Mouse (Mus musculus) gastrocnemius, postnatal 25 days (tissue): ENCODE results near the gene Syt7. TPM values are rescaled to one million over a fixed set of nuclear protein-coding genes. Genes with fewer than 3 reads are reported as not detected.

ENCODE experiments used
- DNase-seq: peaks from one replicate; pipeline ENCODE4 v3.0.0; 2022
- total RNA-seq, 2 experiments: library from RNA; stranded (reverse); gene quantifications; 1 replicate in 1 of 2; 2 replicates in 1 of 2; pipeline ENCODE4 v1.2.3; 2021

Syt7 gene
- total RNA-seq, 2 experiments from 2014 or later, result 1.9 to 4.1 TPM

DNA sequence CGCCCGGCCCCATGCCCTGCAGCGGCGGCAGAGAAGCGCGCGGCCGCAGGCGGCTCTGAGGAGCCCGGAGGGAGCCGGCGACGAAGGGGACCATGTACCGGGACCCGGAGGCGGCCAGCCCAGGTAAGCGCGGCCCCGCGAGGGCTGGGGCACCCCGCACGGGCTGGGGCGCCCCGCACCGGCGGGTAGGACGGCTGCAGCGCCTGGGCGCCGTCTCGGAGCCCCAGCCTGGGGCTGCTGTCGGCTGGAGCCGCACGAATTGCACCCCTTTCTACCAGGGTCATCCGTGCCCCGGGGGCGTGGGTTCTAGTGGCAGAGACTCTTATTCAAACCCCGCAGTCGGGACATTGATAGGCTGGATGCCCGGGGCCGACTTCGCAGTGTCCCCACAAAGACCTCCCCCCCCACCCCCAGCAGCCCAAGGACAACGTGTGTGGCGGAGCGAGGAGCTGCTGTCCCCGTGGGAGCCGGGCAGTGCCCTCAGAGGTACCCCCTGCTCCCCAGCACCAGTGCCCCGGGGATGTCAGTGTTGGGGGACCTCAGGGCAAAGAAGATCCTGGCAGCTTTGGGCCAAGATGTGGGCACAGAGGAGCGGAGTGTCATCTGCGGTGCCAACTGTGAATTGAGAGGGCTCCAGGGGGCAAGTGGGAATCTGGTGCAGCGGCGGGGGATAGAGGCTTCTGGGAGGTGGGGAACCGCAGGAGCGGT, 655 bp downstream of the Syt7 start:
- peak; percentile 25 for DNase-seq

DNA sequence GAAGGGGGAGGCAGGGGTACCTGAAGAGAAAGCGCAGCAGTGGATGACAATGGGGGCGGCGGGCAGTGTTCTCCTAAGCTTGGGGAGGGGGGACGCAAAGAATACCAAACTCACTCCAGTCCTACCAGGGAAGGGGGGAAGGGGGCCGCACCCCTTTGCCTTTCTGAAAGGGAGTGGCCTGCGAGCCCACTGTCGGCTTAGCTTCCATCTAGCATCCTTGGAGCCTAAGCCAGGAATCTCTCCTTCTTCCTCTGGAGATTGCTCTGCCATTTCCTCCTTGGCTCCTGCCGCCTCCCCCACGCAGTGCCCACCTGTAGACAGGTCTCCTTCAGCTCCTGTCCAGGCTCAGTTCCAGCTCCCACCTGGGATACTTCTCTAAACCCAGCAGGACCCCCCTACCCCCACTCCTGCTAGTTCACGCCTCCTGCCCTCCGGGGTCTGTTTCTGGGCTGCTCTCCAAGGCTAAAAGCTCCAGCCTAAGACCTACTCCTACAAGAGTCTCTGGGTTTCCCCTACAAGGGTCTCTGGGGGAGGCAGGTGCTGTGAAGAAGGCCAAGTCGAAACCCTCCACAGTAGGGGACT, 1.3 kb downstream of the Syt7 start:
- no peak for DNase-seq

DNA sequence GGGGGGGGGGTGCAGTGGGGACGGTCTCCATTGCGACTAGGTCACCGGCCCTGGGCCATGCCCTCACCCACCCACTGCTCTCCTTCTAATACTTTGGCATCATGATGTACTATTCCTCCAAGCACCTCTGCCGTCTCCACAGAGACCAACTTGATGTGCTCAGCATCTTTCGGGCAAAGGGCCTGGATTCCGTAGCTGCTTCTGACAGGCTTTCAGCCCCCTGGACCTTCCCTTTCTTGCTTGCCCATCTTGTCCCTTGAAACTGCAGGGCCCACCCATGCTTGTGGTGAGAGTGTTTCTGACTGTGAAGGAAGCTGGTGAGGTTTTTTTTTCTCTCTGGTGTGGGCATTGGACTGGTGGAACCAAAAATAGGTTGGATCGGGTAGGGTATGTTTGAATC, 2.1 kb downstream of the Syt7 start:
- no peak for DNase-seq

DNA sequence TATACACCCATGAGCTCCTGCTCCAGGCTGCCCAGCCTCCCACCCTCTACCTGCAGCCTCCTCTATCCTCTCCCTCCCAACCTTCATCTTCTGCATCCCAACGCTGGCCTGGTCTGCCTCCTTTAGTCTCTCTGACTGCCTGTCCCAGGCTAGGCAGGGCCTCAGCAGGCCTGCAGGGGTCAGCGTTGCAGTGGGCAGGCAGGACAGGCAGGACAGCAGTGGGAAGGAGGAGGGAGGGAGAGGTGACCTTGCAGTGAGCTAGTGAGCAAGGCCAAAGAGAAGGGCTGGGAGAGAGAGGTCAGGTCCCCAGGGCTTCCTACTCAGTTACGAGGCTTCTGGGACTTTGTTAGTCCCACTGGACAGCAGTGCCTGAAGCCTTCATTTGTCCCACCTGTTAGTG, 3.1 kb downstream of the Syt7 start:
- DNase-seq, result no peak

DNA sequence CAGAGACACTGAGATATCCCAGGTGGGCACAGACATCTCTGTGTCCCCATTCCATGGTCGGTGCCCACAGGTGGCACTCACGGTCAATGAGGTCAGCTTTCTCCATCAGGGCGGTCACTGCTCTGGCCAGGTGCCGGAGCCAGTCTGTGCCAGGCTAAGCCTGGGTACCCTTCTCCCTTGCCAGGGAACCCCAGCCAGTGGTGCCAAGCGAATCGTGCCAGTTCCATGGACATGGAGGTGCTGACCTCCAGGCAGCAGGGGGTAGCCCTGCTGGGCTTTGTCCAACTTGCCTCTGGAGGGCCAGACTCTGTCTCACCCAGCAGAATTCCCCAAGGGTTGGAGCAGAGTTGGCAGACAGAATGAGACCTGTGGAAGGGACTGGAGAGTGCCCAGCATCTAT, 4.6 kb downstream of the Syt7 start:
- no peak for DNase-seq

DNA sequence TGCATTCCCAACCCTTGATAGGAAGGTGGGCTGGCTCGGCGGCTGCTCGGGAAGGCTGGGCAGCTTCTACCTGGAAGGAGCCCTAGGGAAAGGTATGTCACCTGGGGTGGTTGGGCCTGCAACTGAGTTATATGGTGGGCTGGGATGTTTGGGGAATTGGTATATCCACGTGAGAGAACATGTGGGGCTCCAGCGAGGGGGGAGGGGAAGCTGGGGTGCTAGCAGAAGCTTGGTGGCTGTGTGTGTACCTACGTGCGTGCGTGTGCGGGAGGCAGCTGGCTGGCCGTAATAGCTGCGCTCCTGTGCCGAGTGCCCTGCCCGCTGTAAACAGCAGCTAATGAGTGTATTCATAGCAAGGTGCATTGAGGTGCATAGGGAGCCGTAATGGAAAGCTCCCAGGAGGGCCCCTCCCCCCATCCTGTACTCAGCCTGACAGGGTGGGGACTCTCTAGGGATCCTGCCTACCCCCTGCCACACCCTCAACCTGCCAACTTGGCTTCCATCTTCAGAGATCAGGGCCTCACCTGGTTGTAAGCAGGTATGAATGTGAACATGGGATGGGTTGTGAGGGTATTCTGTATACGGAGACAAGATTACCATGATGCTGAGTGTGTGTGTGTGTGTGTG, 5.1 kb downstream of the Syt7 start:
- DNase-seq, result no peak

DNA sequence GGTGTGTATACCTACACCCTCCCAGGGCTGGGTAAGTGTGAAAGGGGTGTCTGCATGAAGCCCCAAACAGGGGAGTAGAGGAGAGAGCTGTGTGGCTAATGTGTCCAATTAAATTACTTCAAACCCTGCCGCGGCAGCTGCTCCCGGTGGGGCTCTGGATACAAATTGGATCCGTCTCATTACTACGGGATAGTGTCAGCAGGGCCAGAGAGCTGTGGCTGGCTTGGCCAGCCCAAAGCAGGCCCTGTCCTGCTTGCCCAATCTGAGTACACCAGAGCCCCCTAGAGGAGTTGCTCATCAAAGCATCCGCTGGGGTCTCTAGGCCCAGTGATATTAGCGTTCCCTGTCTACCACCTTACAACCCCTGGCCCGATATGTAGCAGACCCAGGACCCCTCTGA, 6.3 kb downstream of the Syt7 start:
- no peak for DNase-seq

DNA sequence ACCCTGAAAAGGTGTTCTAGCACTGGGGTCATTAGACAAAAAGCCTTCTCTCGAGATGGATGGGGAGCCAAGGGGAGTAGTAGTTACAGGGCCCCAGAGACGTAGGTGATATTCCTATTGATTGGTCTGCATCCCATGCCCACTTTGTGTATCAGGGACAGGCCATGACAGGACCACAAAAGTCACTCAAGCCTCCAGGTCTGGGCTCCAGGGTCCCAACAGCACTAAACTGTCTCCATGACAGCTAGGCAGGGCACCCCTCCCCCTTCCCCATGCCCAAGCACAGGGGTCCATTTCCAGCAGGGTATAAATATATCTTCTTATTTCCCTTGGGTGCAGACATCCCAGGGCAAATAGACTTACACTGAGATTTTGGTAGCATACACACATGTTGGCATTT, 8.1 kb downstream of the Syt7 start:
- no peak for DNase-seq

DNA sequence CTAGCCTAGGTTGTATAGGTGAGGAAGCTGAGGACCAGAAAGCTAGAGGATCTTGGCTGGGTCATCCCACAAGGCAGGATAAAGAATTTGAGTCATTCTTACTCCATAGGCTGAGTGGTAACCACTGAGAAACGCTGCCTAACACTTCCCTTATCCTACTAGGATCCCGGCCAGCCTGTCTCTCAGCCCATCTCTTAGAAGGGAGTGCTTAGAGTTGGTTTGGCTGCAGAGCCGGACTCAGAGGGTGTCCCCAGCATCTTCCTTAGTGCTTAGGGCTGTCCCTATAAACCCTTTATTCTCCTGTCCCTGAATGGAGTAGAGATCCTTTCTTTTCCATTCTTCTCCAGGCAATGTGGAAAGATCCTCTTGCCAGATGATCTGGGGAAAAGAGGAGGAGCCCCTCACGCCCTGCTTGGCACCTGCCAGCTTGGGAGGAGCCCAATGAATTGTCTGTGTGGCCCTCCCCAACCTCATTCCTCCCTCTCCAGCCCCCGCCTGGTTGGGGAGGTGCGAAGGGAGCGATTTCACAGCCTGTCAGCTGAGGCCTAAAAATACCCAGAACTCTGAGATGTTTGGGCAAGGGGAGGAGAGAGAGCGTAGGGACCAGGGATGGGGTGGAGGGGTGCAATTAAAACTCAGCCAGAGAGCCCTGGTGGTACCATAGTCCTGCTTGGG, 8.7 kb downstream of the Syt7 start:
- no peak for DNase-seq

DNA sequence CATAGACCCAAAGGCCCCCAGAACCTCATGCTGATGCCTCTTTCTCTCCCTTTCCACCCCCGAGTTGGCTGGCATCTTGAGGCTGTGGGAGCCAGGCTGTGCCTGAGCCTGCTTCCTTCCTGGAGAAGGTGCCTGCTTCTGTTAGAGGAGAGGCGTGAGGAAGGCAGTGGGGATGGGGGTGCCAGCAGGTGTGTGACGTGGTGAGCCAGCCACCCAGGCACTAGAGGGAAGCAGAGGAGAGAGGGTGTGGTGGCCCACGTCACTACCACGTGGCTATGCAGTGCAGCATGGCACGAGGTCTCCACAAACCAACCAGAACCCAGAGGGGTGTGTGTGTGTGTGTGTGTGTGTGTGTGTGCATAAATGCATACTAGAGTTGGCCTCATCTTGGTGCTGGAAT, 9.4 kb downstream of the Syt7 start:
- DNase-seq, result no peak

DNA sequence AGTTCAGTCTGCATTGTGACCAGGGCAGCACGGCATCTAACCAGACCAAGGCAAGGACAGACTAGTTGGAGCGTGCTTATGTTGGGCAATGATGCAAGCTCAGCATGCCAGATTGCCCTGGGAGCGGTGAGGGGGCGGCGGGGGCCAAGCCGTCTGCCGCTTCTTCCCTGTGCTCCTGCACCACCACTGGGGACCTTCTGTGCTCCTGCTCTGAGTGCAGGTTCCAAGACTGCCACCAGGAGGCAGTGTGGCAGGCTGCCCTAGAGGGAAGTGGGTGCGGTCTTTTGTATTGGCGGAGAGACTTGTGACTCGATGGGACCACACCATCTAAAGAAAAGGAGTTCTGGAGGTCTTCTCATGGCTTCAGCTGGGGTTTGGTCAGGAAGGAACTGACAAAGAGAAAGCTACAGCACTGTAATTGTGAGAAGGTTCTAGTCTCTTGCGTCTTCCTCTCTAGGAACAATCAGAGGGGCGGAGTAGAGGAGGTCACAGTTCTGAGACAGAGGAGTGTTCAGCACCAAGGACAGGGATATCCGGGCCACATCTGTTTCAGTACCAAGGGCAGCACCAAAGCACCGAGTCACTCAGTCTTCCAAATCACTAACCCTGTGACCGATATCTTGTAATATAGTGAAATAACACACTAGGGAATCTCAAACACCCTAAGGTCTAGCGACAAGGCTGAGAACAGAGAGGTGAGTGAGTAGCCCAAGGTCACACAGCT, 14.0 kb downstream of the Syt7 start:
- DNase-seq, result no peak

DNA sequence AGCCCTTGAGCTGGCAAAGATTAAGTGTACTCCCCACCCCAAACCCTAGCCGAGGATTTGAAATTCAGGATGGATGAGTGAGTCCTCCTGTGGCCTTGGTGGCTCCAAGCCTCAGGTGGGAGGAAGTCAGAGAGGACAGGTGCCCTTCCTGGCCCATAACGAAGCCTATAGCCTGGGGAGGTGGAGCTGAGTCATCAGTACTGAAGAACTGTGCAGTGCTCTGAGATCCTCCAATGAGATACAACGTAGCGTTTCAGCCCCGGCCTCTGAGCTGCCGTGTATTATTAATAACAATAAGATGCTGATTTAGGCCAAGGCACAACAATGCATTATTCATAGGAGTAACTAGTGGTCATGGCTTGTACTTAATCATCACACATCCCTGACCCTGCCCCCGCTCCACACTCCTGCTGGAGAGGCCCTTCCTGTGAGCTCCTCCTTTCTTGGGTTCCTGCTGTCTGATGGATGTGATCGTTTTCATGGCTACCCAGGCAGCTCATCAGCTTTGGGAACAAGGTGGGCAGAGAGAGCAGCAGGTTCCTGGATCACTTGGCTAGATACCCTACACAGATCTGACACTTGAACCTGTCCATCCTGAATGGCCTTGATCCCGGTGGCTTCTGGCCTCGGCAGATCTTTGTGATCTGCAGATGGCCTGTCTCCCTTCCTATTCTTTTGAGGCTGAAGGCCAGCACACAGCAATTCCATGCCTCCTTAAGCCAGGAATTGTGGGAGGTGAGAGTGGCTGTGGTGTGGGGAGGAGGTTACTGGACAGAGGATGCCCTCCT, 14.9 kb downstream of the Syt7 start:
- DNase-seq, result no peak

DNA sequence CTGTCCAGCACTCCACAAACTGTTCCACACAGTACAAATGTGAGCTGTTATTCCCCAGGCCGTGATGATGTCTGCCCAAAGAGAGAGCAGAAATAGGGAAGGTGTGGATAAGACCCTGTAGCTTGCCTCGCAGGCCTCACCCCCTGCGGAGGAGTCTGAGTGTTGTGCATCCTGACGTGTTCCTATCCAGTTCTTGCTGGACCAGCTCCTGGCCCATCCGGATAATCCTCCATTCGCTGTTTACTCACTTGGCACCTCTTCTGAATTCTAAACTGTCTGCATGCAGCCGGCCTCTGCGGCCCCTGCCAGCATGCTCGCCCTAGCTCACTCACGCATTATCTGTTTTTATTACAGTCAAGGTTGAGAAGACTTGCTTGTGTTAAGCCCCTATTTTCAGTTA, 15.5 kb downstream of the Syt7 start:
- no peak for DNase-seq

DNA sequence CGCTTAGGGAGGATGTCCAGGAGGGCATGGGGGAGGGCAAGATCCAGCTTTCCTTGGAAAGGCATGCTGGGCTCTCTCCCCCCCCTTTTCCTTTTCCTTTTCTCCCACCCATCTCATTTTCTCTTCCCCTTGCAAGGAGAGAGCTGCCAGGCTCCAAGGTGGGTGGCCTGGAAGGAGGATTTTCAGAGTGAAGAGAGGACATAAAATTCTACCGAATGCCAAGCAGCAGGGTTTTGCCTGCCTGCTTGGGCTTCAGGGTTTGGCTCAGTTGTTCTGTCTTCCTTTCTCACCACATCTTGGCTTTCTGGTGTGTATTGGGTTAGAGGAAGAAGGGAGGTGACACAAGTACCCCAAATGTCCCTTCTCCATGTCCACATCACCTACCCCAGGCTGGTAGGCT, 16.0 kb downstream of the Syt7 start:
- DNase-seq, result no peak

DNA sequence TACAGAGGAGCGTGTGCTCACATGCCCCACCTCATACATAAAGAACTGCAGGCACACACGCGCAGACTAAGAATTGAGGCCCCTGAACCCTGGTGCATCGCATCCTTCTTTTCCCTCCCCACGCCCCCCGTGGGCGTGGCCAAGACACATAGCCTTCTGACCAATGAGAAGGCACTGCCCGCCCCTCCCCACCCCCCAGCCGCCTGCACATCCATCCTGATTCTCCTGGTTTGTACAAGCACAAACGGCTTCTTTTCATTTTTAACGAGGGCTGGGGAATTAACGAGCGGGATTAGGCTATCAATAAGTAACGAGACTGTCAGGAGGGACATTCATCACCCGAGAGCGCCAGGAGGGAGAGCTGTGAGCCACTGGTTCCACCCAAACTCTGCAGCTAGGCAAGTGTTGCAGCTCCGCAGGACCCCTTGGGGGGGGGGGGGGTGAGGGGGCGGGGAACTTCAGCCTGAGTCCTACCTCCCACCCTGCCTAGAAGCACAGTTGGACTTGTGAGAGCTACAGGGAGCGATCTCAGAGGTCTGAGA, 24.9 kb downstream of the Syt7 start:
- DNase-seq, result no peak

DNA sequence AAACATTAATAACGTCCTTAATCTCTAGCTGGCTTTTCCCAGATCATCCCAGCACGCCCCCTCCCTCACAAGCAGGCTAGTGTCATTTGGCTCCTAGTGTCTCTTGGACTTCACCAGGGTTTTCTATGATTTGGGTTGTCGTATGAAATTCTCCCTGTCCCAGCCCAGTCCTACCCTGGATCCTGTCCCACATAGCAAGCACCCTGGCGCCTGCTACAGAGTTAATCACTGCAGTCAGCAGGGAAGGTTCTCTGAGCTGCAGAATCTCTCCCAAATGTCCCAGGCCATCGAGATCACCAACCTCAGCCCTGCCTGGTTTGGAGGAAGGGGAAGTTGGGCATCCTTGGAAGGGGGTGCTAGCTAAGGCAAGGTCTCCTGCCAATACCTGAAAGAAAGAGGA, 26.6 kb downstream of the Syt7 start:
- no peak for DNase-seq

DNA sequence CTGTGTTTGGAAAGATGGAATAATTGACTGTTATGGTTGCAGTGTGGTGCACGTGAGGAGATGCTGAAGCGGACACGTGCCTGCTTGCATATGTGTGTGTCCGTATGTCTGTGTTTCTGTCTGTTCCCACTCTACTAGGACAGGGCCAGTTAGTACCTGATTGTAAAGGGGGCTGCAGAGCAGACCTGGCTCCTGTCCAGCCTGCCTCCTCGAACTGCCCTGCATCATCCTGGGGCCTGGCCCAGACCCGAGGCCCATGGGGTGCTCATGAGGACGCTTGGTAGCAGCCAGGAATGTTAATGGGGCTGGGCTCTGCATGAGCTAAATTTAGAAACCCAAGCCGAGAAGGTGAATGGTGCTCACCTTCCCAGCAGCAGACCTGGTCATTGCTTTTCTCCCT, 28.0 kb downstream of the Syt7 start:
- DNase-seq, result no peak

DNA sequence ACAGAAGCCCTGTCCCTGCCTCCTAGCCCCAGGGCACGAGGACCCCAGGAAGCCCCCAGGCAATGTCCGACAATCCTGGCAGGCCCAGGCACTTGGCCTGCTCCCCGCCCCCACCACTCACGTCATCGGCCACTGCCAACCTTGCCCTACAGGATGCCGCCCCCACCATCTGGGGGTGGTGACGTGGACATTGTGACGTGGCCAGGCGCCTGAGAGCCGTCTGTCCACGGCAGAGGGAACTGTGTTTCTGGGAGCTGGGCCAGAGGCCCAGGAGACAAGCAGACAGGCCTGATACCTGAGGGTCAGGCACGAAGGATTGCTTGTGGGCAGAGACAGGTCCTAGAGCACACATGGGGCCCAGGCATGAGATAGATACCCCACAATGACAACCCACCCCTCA, 28.5 kb downstream of the Syt7 start:
- DNase-seq, result no peak

DNA sequence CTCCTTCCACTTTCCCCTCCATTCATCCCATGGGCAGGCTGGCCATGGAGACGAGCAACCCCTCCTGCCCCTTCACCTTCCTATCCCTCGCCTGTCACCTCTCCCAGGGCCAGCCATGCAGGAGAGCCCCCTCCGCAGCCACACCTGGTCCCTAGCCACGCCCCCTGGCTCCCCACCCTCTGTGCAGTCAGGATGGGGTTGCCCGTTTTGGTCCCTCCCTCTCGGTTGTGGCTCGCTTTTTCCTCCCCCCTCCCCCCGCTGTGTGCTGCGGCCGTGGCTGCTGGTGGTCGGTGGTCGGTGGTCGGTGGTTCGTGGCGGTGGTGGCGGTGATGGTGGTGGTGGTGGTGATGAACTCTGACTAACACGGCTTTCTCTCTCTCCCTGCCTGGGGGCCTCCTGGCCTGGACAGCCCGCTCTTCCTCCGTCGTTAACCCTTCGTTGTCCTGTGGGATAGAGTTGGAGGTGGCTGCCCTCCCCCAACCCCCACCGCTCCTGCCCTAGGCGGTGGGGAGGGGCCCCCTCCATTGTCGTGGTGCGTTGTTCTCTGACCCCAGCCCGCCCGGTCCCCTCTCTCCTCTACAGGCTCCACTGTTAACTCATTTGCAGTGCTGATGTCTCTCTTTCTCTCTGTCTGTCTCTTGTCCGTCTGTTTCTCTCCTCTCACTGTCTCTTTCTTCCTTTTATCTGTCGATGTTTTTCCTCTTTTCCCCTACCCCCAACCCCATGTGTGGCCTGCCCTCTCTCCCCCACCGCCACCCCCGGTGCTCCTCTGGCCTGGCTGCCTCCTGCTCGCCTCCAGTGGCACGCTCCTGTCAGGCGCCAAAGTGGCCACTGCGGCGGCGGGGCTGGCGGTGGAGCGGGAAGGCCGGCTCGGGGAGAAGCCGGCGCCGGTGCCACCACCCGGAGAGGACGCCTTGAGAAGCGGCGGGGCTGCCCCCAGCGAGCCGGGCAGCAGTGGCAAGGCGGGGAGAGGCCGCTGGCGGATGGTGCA, 33.4 kb downstream of the Syt7 start:
- no peak for DNase-seq

DNA sequence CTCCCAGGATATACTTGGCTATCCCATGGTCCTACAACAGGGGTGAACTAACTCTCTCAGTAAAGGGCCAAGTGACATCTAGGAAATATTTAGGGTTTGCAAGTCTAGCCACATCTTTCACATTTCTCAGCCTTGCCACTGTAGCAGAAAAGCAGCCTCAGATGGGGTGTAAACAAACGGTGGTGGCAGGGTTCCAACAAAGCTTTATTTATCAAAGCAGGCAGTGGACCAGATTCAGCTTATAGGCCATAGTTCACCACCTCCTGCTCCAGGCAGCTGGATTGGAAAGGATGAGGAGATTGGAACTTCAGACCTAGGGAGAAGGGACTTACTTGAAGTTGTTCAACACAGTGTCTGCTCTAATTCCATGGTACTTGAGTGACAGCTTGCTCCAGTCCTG, 35.9 kb downstream of the Syt7 start:
- DNase-seq, result no peak
